Mouse (Mus musculus): ENCODE measurements around the gene Zbed6. TPM values are rescaled to one million over a fixed set of nuclear protein-coding genes. Genes with fewer than 3 reads are reported as not detected.

Gene Zbed6
- total and polyA plus RNA-seq, 2 experiments from 2014 or later, result 18.8 TPM; not detected in 1

DNA sequence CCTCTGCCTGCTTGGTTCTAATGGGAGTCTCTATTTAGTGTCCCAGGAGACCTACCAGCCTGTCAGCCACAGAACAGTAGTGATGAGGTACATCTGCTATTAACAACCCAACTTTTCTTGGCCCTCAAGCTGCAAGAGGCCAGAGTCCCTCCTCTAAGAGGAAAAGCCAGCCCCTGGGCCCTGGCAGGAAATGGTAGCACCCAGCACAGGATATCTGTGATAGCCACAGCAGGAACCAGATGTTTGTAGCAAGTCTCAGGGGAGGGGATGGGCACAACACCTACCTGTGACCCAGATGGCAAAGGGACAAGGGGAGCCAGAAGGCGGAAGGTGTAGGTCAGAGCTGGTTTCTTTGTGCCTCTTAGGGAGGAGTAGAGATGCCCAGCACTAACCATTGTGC, 34.2 kb upstream of the Zbed6 start:
- DNase-seq (ENCODE audit: low spot score) (no peak), ATAC-seq (ENCODE audit: insufficient read depth, low read depth) (peak; percentile 32)
- Histone ChIP-seq H3K36me3 (replicated peaks; ENCODE audit: control insufficient read depth, insufficient read depth, low read length) (no peaks in the 10 kb centered on the region), H3K27ac (ENCODE audit: low read depth) (peak overlapping the region; percentile 83), H3K4me2 (ENCODE audit: low read depth, low read length) (no peak overlapping the region), H3K27me3 (ENCODE audit: control insufficient read depth, insufficient read depth, low read length) (no peaks in the 10 kb centered on the region), H3K4me3 (ENCODE audit: low read depth, low read length) (no peak overlapping the region), H3K9me3 (replicated peaks; ENCODE audit: control insufficient read depth, low read length) (no peaks in the 10 kb centered on the region), H3K4me1 (ENCODE audit: control insufficient read depth, insufficient read depth) (peaks cover 29% of the 10 kb centered on the region), H3K9ac (replicated peaks; ENCODE audit: low read depth, low read length) (no peak overlapping the region)
- TF ChIP-seq EP300 (IDR thresholded peaks at IDR 0.05; ENCODE audit: low read depth) (no peak), CTCF (IDR thresholded peaks at IDR 0.05; ENCODE audit: low read depth) (no peak)
- 94% methylated on average over 1 of the region's 1 CpGs for WGBS

DNA sequence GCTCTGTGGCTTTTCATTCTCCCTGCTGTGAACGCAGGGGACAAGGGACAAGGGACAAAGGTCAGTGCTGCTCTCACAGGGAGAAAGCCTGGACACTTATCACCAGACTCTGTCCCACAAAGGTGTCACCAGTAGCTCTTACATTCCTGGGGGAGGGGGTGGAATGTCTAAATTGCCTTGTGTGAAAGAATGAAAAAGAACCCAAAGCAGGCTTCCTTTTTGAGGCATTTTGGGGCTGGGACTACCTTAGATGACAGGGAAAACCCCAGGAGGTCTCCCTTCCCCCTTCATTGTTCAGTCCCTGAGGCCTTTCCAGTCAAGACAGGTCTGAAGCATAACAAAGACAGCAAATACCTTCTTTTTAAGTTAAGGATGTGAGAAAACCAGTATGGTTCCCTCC, 33.6 kb upstream of the Zbed6 start:
- peak overlapping the region; percentile 83 for H3K27ac ChIP-seq (ENCODE audit: low read depth)

GRCm38 (mm10) chr1:133693536-133694114, 32.9 kb upstream of the Zbed6 start:
- no peaks in the 10 kb centered on the region for H3K27me3 ChIP-seq (ENCODE audit: control insufficient read depth, insufficient read depth, low read length)
- H3K27ac ChIP-seq (ENCODE audit: low read depth), result 0 out of 2 replicates have a peak overlapping the region, but pooled peaks have one; percentile 83
- H3K4me3 ChIP-seq (ENCODE audit: low read depth, low read length), result no peak overlapping the region
- H3K36me3 ChIP-seq (replicated peaks; ENCODE audit: control insufficient read depth, insufficient read depth, low read length), result no peaks in the 10 kb centered on the region
- H3K4me1 ChIP-seq (ENCODE audit: control insufficient read depth, insufficient read depth), result peaks cover 29% of the 10 kb centered on the region
- ATAC-seq (ENCODE audit: insufficient read depth, low read depth) (no peak), DNase-seq (ENCODE audit: low spot score) (no peak)
- TF ChIP-seq CTCF (IDR thresholded peaks at IDR 0.05; ENCODE audit: low read depth) (no peak), EP300 (IDR thresholded peaks at IDR 0.05; ENCODE audit: low read depth) (no peak)
- 77% methylated on average over 11 of the region's 11 CpGs for WGBS
- H3K4me2 ChIP-seq (ENCODE audit: low read depth, low read length), result no peak overlapping the region
- no peaks in the 10 kb centered on the region for H3K9me3 ChIP-seq (replicated peaks; ENCODE audit: control insufficient read depth, low read length)
- no peak overlapping the region for H3K9ac ChIP-seq (replicated peaks; ENCODE audit: low read depth, low read length)

More for the DNA sequence above, 33.6 kb upstream of the Zbed6 start:
- H3K9me3 ChIP-seq (replicated peaks; ENCODE audit: control insufficient read depth, low read length), result no peaks in the 10 kb centered on the region
- TF ChIP-seq EP300 (IDR thresholded peaks at IDR 0.05; ENCODE audit: low read depth), result no peak
- ATAC-seq (ENCODE audit: insufficient read depth, low read depth), result no peak
- 11% methylated on average over 1 of the region's 1 CpGs for WGBS
- peaks cover 29% of the 10 kb centered on the region for H3K4me1 ChIP-seq (ENCODE audit: control insufficient read depth, insufficient read depth)
- no peaks in the 10 kb centered on the region for H3K27me3 ChIP-seq (ENCODE audit: control insufficient read depth, insufficient read depth, low read length)
- DNase-seq (ENCODE audit: low spot score), result peak; percentile 27
- H3K9ac ChIP-seq (replicated peaks; ENCODE audit: low read depth, low read length), result no peak overlapping the region
- H3K4me2 ChIP-seq (ENCODE audit: low read depth, low read length), result no peak overlapping the region
- H3K36me3 ChIP-seq (replicated peaks; ENCODE audit: control insufficient read depth, insufficient read depth, low read length), result no peaks in the 10 kb centered on the region
- no peak overlapping the region for H3K4me3 ChIP-seq (ENCODE audit: low read depth, low read length)

DNA sequence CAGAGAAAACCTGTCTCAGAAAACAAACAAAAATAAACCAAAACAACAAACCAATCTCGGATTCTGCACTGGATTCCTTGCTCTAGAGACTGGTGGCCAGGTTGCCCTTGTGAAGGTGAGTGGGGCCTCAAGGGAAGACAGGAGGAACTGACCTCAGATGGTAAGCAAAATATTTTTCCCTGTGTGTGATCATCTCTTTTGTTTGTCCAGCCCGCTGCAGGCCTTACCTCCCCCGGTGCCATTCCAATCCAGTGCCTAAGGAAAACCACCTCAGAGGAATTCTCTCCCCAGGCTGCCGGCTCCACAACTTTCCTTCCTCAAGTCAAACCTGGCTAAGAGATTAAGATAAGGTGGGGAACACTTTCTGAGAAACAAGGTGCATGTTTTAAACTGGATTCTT, 31.5 kb upstream of the Zbed6 start:
- DNase-seq (ENCODE audit: low spot score), result no peak
- Histone ChIP-seq H3K27ac (ENCODE audit: low read depth) (no peak overlapping the region), H3K9ac (replicated peaks; ENCODE audit: low read depth, low read length) (no peak overlapping the region), H3K4me3 (ENCODE audit: low read depth, low read length) (no peak overlapping the region), H3K9me3 (replicated peaks; ENCODE audit: control insufficient read depth, low read length) (no peaks in the 10 kb centered on the region), H3K27me3 (ENCODE audit: control insufficient read depth, insufficient read depth, low read length) (no peaks in the 10 kb centered on the region), H3K36me3 (replicated peaks; ENCODE audit: control insufficient read depth, insufficient read depth, low read length) (no peaks in the 10 kb centered on the region), H3K4me2 (ENCODE audit: low read depth, low read length) (no peak overlapping the region), H3K4me1 (ENCODE audit: control insufficient read depth, insufficient read depth) (peaks cover 29% of the 10 kb centered on the region)
- 38% methylated on average over 4 of the region's 4 CpGs for WGBS
- ATAC-seq (ENCODE audit: insufficient read depth, low read depth), result no peak
- TF ChIP-seq CTCF (IDR thresholded peaks at IDR 0.05; ENCODE audit: low read depth) (no peak), EP300 (IDR thresholded peaks at IDR 0.05; ENCODE audit: low read depth) (no peak)

DNA sequence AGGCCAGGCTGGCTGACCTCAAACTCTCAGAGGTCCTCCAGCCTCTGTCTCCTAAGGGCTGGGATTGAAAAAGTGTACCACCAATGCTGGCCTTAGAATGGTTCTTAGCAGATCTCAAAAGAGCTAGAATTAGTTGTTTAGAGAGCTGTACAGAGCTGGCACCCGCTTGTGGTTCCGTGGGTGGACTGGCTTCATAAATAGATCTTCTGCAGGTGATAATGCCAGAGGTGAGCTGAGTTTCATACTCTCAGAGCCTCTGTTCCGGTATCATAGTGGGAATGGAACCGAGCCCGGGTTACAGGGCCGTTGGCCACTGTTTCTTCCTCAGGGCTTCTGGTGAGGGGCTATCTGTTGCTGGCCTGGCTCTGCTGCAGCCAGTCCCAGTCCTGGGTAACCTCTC, 30.4 kb upstream of the Zbed6 start:
- peaks cover 19% of the 10 kb centered on the region for H3K4me1 ChIP-seq (ENCODE audit: control insufficient read depth, insufficient read depth)
- no peaks in the 10 kb centered on the region for H3K9me3 ChIP-seq (replicated peaks; ENCODE audit: control insufficient read depth, low read length)
- 87% methylated on average over 6 of the region's 6 CpGs for WGBS
- no peak overlapping the region for H3K4me2 ChIP-seq (ENCODE audit: low read depth, low read length)
- H3K27me3 ChIP-seq (ENCODE audit: control insufficient read depth, insufficient read depth, low read length), result no peaks in the 10 kb centered on the region
- H3K36me3 ChIP-seq (replicated peaks; ENCODE audit: control insufficient read depth, insufficient read depth, low read length), result no peaks in the 10 kb centered on the region
- no peak for DNase-seq (ENCODE audit: low spot score)
- H3K27ac ChIP-seq (ENCODE audit: low read depth), result no peak overlapping the region
- H3K9ac ChIP-seq (replicated peaks; ENCODE audit: low read depth, low read length), result no peak overlapping the region
- no peak for TF ChIP-seq EP300 (IDR thresholded peaks at IDR 0.05; ENCODE audit: low read depth)
- no peak overlapping the region for H3K4me3 ChIP-seq (ENCODE audit: low read depth, low read length)
- ATAC-seq (ENCODE audit: insufficient read depth, low read depth), result no peak

GRCm38 (mm10) chr1:133689897-133690296, 29.2 kb upstream of the Zbed6 start, which contains the start of gene Lax1:
Gene Lax1 (minus strand): TSS chr1:133690108.
- H3K4me1 ChIP-seq (ENCODE audit: control insufficient read depth, insufficient read depth), result peaks cover 13% of the 10 kb centered on the region
- ATAC-seq (ENCODE audit: insufficient read depth, low read depth) (no peak), DNase-seq (ENCODE audit: low spot score) (no peak)
- WGBS, result 30% methylated on average over 6 of the region's 6 CpGs
- H3K9me3 ChIP-seq (replicated peaks; ENCODE audit: control insufficient read depth, low read length), result no peaks in the 10 kb centered on the region
- H3K27ac ChIP-seq (ENCODE audit: low read depth), result no peak within 1 kb of the TSS
- H3K4me3 ChIP-seq (ENCODE audit: low read depth, low read length), result no peak within 1 kb of the TSS; the same call in 1 of the 2 replicates
- H3K9ac ChIP-seq (replicated peaks; ENCODE audit: low read depth, low read length), result no peak within 1 kb of the TSS
- TF ChIP-seq CTCF (IDR thresholded peaks at IDR 0.05; ENCODE audit: low read depth) (no peak), EP300 (IDR thresholded peaks at IDR 0.05; ENCODE audit: low read depth) (no peak)
- H3K36me3 ChIP-seq (replicated peaks; ENCODE audit: control insufficient read depth, insufficient read depth, low read length), result no peaks in the 10 kb centered on the region
- H3K27me3 ChIP-seq (ENCODE audit: control insufficient read depth, insufficient read depth, low read length), result no peaks in the 10 kb centered on the region
- no peak within 1 kb of the TSS; the same call in 1 of the 2 replicates for H3K4me2 ChIP-seq (ENCODE audit: low read depth, low read length)

Data from heart, postnatal 0 days (tissue).